Comparison of ENCODE assay signal across 14 mouse cellular contexts in genomic region chr10:24638306-24639070, GRCm38 (mm10). TPM values are rescaled to one million over a fixed set of nuclear protein-coding genes. Genes with fewer than 3 reads are reported as not detected.
A peak's percentile ranks its signal among the peaks of the same experiment; 100 is the strongest.
DNase-seq lines count a peak whose midpoint lies in the region; ATAC-seq and TF ChIP-seq lines count a peak whose summit lies in the region.
"Had no signal": no experiment of that assay in that cellular context is flagged by ENCODE, and none has a peak within 500 bp of the region (broad histone marks: within the 10 kb centered on the region; RNA-seq: fewer than 3 reads in every experiment).

No protein-coding gene starts in this region.

- no peaks in the 10 kb centered on the region for H3K27me3 ChIP-seq in forebrain, embryonic 14.5 days (replicated peaks; ENCODE audit: control insufficient read depth, insufficient read depth, low read length)
- no peaks in the 10 kb centered on the region for H3K27me3 ChIP-seq in forebrain, embryonic 10.5 days (ENCODE audit: poor library complexity, severe bottlenecking)
- no peaks in the 10 kb centered on the region for H3K27me3 ChIP-seq in thymus, adult 2 months (ENCODE audit: control insufficient read depth, insufficient read depth, low read length)
- no peaks in the 10 kb centered on the region for H3K27me3 ChIP-seq in lung, postnatal 0 days (replicated peaks; ENCODE audit: insufficient read depth, low read length)
- H3K27me3 ChIP-seq: megakaryocyte, embryonic 14.5 days; neural tube, embryonic 13.5 days had no signal

- no peak overlapping the region for H3K27ac ChIP-seq in forebrain, embryonic 14.5 days (ENCODE audit: low read depth, low read length)
- H3K27ac ChIP-seq in forebrain, embryonic 10.5 days, result no peak overlapping the region
- H3K27ac ChIP-seq in thymus, adult 2 months (ENCODE audit: control insufficient read depth, insufficient read depth, low read length), result 0 out of 2 replicates have a peak overlapping the region, but pooled peaks have one; percentile 18
- H3K27ac ChIP-seq in lung, postnatal 0 days (ENCODE audit: low read length), result no peak overlapping the region
- H3K27ac ChIP-seq: neural tube, embryonic 13.5 days had no signal

- no peaks in the 10 kb centered on the region for H3K9me3 ChIP-seq in forebrain, embryonic 14.5 days (replicated peaks; ENCODE audit: control insufficient read depth, low read length)
- H3K9me3 ChIP-seq in forebrain, embryonic 10.5 days, result no peaks in the 10 kb centered on the region
- no peaks in the 10 kb centered on the region for H3K9me3 ChIP-seq in lung, postnatal 0 days (ENCODE audit: low read length)
- H3K9me3 ChIP-seq: megakaryocyte, embryonic 14.5 days; neural tube, embryonic 13.5 days had no signal

- no peak for ATAC-seq in forebrain, embryonic 14.5 days
- ATAC-seq in lung, postnatal 0 days, result peak; percentile 20; the same call in 1 of the 2 replicates

- H3K4me1 ChIP-seq in forebrain, embryonic 14.5 days (ENCODE audit: control insufficient read depth, insufficient read depth, low read length), result no peaks in the 10 kb centered on the region
- peaks cover 8% of the 10 kb centered on the region for H3K4me1 ChIP-seq in forebrain, embryonic 10.5 days
- H3K4me1 ChIP-seq in thymus, adult 2 months (replicated peaks; ENCODE audit: control insufficient read depth, insufficient read depth, low read length), result peaks cover 32% of the 10 kb centered on the region
- peaks cover 6% of the 10 kb centered on the region; the same call in 1 of the 2 replicates for H3K4me1 ChIP-seq in lung, postnatal 0 days (ENCODE audit: insufficient read depth, low read depth, low read length)

- H3K36me3 ChIP-seq in forebrain, embryonic 14.5 days (ENCODE audit: control insufficient read depth, insufficient read depth, low read length), result no peaks in the 10 kb centered on the region
- H3K36me3 ChIP-seq in forebrain, embryonic 10.5 days (replicated peaks), result no peaks in the 10 kb centered on the region
- H3K36me3 ChIP-seq in thymus, adult 2 months (ENCODE audit: control insufficient read depth, insufficient read depth, low read length), result no peaks in the 10 kb centered on the region
- H3K36me3 ChIP-seq in lung, postnatal 0 days (ENCODE audit: insufficient read depth, low read length), result no peaks in the 10 kb centered on the region
- H3K36me3 ChIP-seq: neural tube, embryonic 13.5 days had no signal

- WGBS in forebrain, embryonic 14.5 days, result 73% methylated on average over 10 of the region's 10 CpGs
- WGBS in forebrain, embryonic 10.5 days, result 68% methylated on average over 10 of the region's 10 CpGs
- WGBS in thymus, adult 2 months, result 56% methylated on average over 10 of the region's 10 CpGs
- WGBS in lung, postnatal 0 days, result 7% methylated on average over 10 of the region's 10 CpGs

- H3K4me2 ChIP-seq in forebrain, embryonic 14.5 days (ENCODE audit: low read length), result no peak overlapping the region
- H3K4me2 ChIP-seq in lung, postnatal 0 days (replicated peaks; ENCODE audit: low read depth, low read length), result peak overlapping the region; percentile 12; the same call in 1 of the 2 replicates
- H3K4me2 ChIP-seq: neural tube, embryonic 13.5 days had no signal

- no peak overlapping the region for H3K9ac ChIP-seq in forebrain, embryonic 14.5 days (ENCODE audit: low read length)
- no peak overlapping the region for H3K9ac ChIP-seq in lung, postnatal 0 days (replicated peaks; ENCODE audit: low read depth)
- H3K9ac ChIP-seq: neural tube, embryonic 13.5 days had no signal

- peak; percentile 13 for DNase-seq in forebrain, embryonic 14.5 days (ENCODE audit: low spot score)
- DNase-seq in forebrain, embryonic 10.5 days (ENCODE audit: extremely low spot score, low spot score), result no peak
- no peak for DNase-seq in thymus, adult 2 months
- DNase-seq in thymus, postnatal 14 days, result no peak
- DNase-seq in lung, postnatal 0 days (ENCODE audit: low spot score), result peak; percentile 37
- no peak for DNase-seq in gastrocnemius, adult 18-20 months (ENCODE audit: low spot score)
- DNase-seq in spleen, adult 12 weeks (ENCODE audit: low spot score), result no peak
- DNase-seq in cerebellum, adult 11-12 months, result no peak
- DNase-seq: adrenal gland, postnatal 25 days; cerebellum, adult 2 months; kidney, adult 2 months; right cerebral cortex, postnatal 14 days had no signal

- TF ChIP-seq EP300 in lung, postnatal 0 days (IDR thresholded peaks at IDR 0.05), result no peak

- H3K4me3 ChIP-seq in forebrain, embryonic 14.5 days (ENCODE audit: low read depth, low read length), result no peak overlapping the region
- H3K4me3 ChIP-seq in forebrain, embryonic 10.5 days, result no peak overlapping the region
- H3K4me3 ChIP-seq in thymus, adult 2 months (ENCODE audit: control insufficient read depth, insufficient read depth, low read length), result no peak overlapping the region
- H3K4me3 ChIP-seq in lung, postnatal 0 days (ENCODE audit: low read depth, low read length), result no peak overlapping the region
- H3K4me3 ChIP-seq: megakaryocyte, embryonic 14.5 days; neural tube, embryonic 13.5 days had no signal

- no peak for TF ChIP-seq CTCF in thymus, adult 2 months (IDR thresholded peaks at IDR 0.05; ENCODE audit: borderline replicate concordance, control insufficient read depth, extremely low read depth, insufficient read depth, low read length, poor library complexity)
- TF ChIP-seq CTCF in lung, postnatal 0 days (IDR thresholded peaks at IDR 0.05), result no peak

- no peak for TF ChIP-seq POLR2A in thymus, adult 2 months (IDR thresholded peaks at IDR 0.05; ENCODE audit: control insufficient read depth, extremely low read depth, insufficient read depth, low read length, poor library complexity)

RNA-seq across cellular contexts. Expression of gene Ccn2, which starts 43.2 kb away (rescaled TPM):
- 1.8 and 2.4 TPM in 2 replicates for polyA plus RNA-seq in forebrain, embryonic 14.5 days (2014; fragmentation: Nextera tagmentation; extraction: Ambion mirVana)
- polyA plus RNA-seq in forebrain, embryonic 10.5 days (2016; fragmentation: Nextera tagmentation; extraction: Ambion mirVana), result 11.2 and 11.7 TPM in 2 replicates
- 14.1 and 19.7 TPM in 2 replicates for polyA plus RNA-seq in thymus, adult 2 months (2012; rRNA removed)
- polyA plus RNA-seq in lung, postnatal 0 days (2015; fragmentation: Nextera tagmentation; extraction: Ambion mirVana), result 54.8 and 71.1 TPM in 2 replicates
- total RNA-seq in gastrocnemius, adult 18-20 months (2021), result 10 to 100 TPM; 16.5 to 53.2 TPM

Comparison
In these comparisons a context has a peak if more than half of its experiments do, and no peak if none do; other contexts are left out.
1. DNase-seq: peak in forebrain, embryonic 14.5 days (single experiment) and lung, postnatal 0 days (single experiment); none in forebrain, embryonic 10.5 days (single experiment), thymus, adult 2 months (single experiment), thymus, postnatal 14 days (single experiment), gastrocnemius, adult 18-20 months (single experiment), spleen, adult 12 weeks (single experiment) and cerebellum, adult 11-12 months (single experiment).